In genomic region chr1:155645816-155646215, GRCm38 (mm10) we compare ENCODE assay signal across 23 mouse cellular contexts.
DNase-seq lines count a peak whose midpoint lies in the region; TF ChIP-seq lines count a peak whose summit lies in the region.
"Had no signal": no experiment of that assay in that cellular context is flagged by ENCODE, and none has a peak within 500 bp of the region (broad histone marks: within the 10 kb centered on the region; RNA-seq: fewer than 3 reads in every experiment).

No protein-coding gene starts in this region.

- H3K27me3 ChIP-seq in heart, embryonic 10.5 days (ENCODE audit: insufficient read depth, poor library complexity, severe bottlenecking): no peaks in the 10 kb centered on the region
- H3K27me3 ChIP-seq in heart, adult 2 months (ENCODE audit: control insufficient read depth, insufficient read depth, low read length): no peaks in the 10 kb centered on the region
- H3K27me3 ChIP-seq: forebrain, embryonic 13.5 days; liver, embryonic 15.5 days; lung, embryonic 15.5 days; neural tube, embryonic 15.5 days had no signal

- H3K27ac ChIP-seq in heart, embryonic 10.5 days: peak overlapping the region; percentile 44; the same call in 1 of the 2 replicates
- H3K27ac ChIP-seq in heart, adult 2 months: no peak overlapping the region
- H3K27ac ChIP-seq: forebrain, embryonic 13.5 days; hindbrain, postnatal 0 days; limb, embryonic 10.5 days; liver, embryonic 15.5 days; lung, embryonic 15.5 days; neural tube, embryonic 15.5 days had no signal

- intact Hi-C loops in heart, adult 2 months (cut with DNase I): no loop called here
- intact Hi-C loops in left cerebral cortex, postnatal 10 days (cut with DNase I): no loop called here

- DNase-seq in heart, embryonic 10.5 days (ENCODE audit: low spot score): no peak
- no peak for DNase-seq in heart, adult 2 months
- peak; percentile 23 to 42 for DNase-seq in left cerebral cortex, adult 18-20 months (ENCODE audit: low spot score in 2 of 2)
- DNase-seq in left cerebral cortex, postnatal 10 days (ENCODE audit: extremely low spot score in 1 of 2, low spot score in 2 of 2): no peak
- peak; percentile 23 to 25 for DNase-seq in right cerebral cortex, postnatal 36 days (ENCODE audit: low spot score in 2 of 2)
- no peak for DNase-seq in right cerebral cortex, postnatal 4 days
- DNase-seq in lung, postnatal 10 days: no peak
- DNase-seq: adrenal gland, postnatal 25 days; cerebellum, adult 9-10 months; gastrocnemius, postnatal 36 days; heart, postnatal 10 days; kidney, postnatal 25 days; liver; lung, postnatal 4 days; right cerebral cortex, postnatal 14 days; thymus, adult 18-20 months; thymus, postnatal 36 days had no signal

- no peaks in the 10 kb centered on the region for H3K9me3 ChIP-seq in heart, embryonic 10.5 days
- H3K9me3 ChIP-seq: forebrain, embryonic 13.5 days; limb, embryonic 10.5 days; liver, embryonic 15.5 days; lung, embryonic 15.5 days; neural tube, embryonic 15.5 days had no signal

- TF ChIP-seq CTCF in heart, adult 2 months (IDR thresholded peaks at IDR 0.05): no peak

- TF ChIP-seq POLR2A in heart, adult 2 months (IDR thresholded peaks at IDR 0.05; ENCODE audit: insufficient read depth, low read depth, low read length): no peak

- no peaks in the 10 kb centered on the region for H3K36me3 ChIP-seq in heart, embryonic 10.5 days
- H3K36me3 ChIP-seq in heart, adult 2 months (ENCODE audit: control insufficient read depth, insufficient read depth, low read length): no peaks in the 10 kb centered on the region
- H3K36me3 ChIP-seq: limb, embryonic 10.5 days; liver, embryonic 15.5 days; lung, embryonic 15.5 days; neural tube, embryonic 15.5 days had no signal

- peaks cover 15% of the 10 kb centered on the region for H3K4me1 ChIP-seq in heart, embryonic 10.5 days
- no peaks in the 10 kb centered on the region for H3K4me1 ChIP-seq in heart, adult 2 months (ENCODE audit: control insufficient read depth, insufficient read depth, low read length)
- H3K4me1 ChIP-seq: liver, embryonic 15.5 days; neural tube, embryonic 15.5 days had no signal

- no peak for TF ChIP-seq EP300 in heart, adult 2 months (IDR thresholded peaks at IDR 0.05; ENCODE audit: insufficient read depth, low read depth, low read length)

- no peaks in the 10 kb centered on the region for H3K79me2 ChIP-seq in heart, adult 2 months (replicated peaks; ENCODE audit: control insufficient read depth, insufficient read depth, low read length)

- 77% methylated on average over 5 of the region's 5 CpGs for WGBS in heart, embryonic 10.5 days
- WGBS in heart, adult 2 months: 82% methylated on average over 5 of the region's 5 CpGs

- H3K4me3 ChIP-seq in heart, embryonic 10.5 days: no peak overlapping the region
- H3K4me3 ChIP-seq in heart, adult 2 months: no peak overlapping the region
- H3K4me3 ChIP-seq: forebrain, embryonic 13.5 days; limb, embryonic 10.5 days; liver, embryonic 15.5 days; lung, embryonic 15.5 days; neural tube, embryonic 15.5 days had no signal

- no peak overlapping the region for H3K9ac ChIP-seq in heart, adult 2 months (ENCODE audit: low read depth, low read length)
- H3K9ac ChIP-seq: forebrain, embryonic 13.5 days; liver, embryonic 15.5 days; lung, embryonic 15.5 days; neural tube, embryonic 15.5 days had no signal

Comparison
In these comparisons a context has a peak if more than half of its experiments do, and no peak if none do; other contexts are left out.
1. DNase-seq: peak in left cerebral cortex, adult 18-20 months (2 of 2) and right cerebral cortex, postnatal 36 days (2 of 2); none in heart, embryonic 10.5 days (single experiment), heart, adult 2 months (0 of 2), left cerebral cortex, postnatal 10 days (0 of 2), right cerebral cortex, postnatal 4 days (single experiment) and lung, postnatal 10 days (single experiment).